Mouse (Mus musculus) thymus, adult 2 months (tissue): ENCODE measurements at regions not wholly inside any gene's neighbourhood (a gene's known extent, or its start where the extent isn't known, plus 50 kb on each side); places are given as distances from the start of the nearest gene placed in this dataset.

Source experiments
- CTCF ChIP-seq: fragments of 200-500 bp; IDR thresholded peaks from 2 replicates; pipeline ENCODE4 v1.5.1; 2012; ENCODE audit warnings: mild to moderate bottlenecking, control low read depth, low read length, moderate library complexity, borderline replicate concordance; ENCODE audit not compliant: control insufficient read depth, poor library complexity, insufficient read depth; ENCODE audit errors: extremely low read depth
- POLR2A ChIP-seq: fragments of 200-500 bp; IDR thresholded peaks from 2 replicates; pipeline ENCODE4 v1.6.1; 2012; ENCODE audit warnings: mild to moderate bottlenecking, low read length, control low read depth, moderate library complexity; ENCODE audit not compliant: control insufficient read depth, poor library complexity, insufficient read depth; ENCODE audit errors: extremely low read depth

DNA sequence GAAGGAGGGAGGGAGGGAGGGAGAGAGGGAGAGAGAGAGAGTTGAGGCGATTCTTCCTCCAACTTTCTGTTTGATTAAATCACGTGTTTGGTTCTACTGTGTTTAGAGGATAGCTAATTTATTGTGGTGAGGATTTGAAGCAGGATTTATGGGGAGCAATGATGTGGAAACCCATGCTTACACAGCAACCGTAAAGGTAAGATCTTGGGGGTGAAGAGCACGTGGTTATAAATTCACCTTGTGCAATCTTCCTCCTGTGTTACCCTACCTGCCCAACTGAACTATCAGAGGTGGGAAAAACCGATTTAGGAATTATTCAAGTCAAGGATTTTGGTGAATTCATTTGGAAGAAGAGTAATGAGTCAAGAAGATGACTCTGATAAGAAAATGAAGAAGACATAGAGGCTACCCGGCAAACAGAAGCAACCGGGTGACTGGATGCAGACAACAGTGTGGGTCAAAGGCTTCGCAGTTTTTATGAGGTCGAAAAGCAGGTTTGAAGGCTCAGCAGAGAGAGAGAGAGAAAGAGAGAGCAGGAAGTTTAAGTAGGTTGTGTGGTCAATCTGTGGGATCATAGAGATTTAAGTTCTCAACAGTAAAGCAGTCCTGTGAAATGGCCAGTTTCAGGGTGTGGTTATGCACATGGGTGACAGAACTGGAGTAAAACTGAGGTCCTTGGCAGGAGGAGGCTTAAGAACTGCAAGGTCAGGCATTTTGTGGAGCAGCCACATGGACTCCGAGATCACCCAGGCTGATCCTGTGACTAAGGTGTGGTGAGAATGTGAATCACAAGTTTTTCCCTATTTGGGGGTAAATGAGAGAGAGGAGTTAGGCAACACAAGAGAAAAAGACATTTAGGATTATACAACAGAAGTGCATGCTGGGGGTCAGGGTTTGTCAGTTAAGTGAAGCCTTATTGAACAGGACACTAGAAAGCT lies 178.6 kb downstream of the Phlda1 start:
- no peak for TF ChIP-seq CTCF
- no peak for TF ChIP-seq POLR2A
